Comparison of ENCODE assay signal across 13 mouse cellular contexts in genomic region chr7:80129278-80129677, GRCm38 (mm10). TPM values are rescaled to one million over a fixed set of nuclear protein-coding genes. Genes with fewer than 3 reads are reported as not detected.
DNase-seq lines count a peak whose midpoint lies in the region; ATAC-seq and TF ChIP-seq lines count a peak whose summit lies in the region.
"Had no signal": no experiment of that assay in that cellular context is flagged by ENCODE, and none has a peak within 500 bp of the region (broad histone marks: within the 10 kb centered on the region; RNA-seq: fewer than 3 reads in every experiment).

No protein-coding gene starts in this region.

- H3K79me2 ChIP-seq in MEL (ENCODE audit: control insufficient read depth, insufficient read depth, low read length, poor library complexity), result no peaks in the 10 kb centered on the region
- no peaks in the 10 kb centered on the region for H3K79me2 ChIP-seq in myocyte (ENCODE audit: control insufficient read depth, insufficient read depth)

- no peak for TF ChIP-seq RAD21 in MEL (IDR thresholded peaks at IDR 0.05; ENCODE audit: low read depth, low read length)

- H3K36me3 ChIP-seq in MEL (ENCODE audit: control insufficient read depth in 1 of 2, insufficient read depth in 2 of 2, low read length in 2 of 2) (no peaks in the 10 kb centered on the region), myocyte (ENCODE audit: control insufficient read depth, insufficient read depth) (no peaks in the 10 kb centered on the region)
- no peaks in the 10 kb centered on the region for H3K36me3 ChIP-seq in heart, embryonic 12.5 days
- H3K36me3 ChIP-seq: embryonic facial prominence, embryonic 15.5 days; hindbrain, embryonic 15.5 days had no signal

- H3K4me1 ChIP-seq in MEL (ENCODE audit: control insufficient read depth in 1 of 2, insufficient read depth in 2 of 2, low read length in 2 of 2), result no peaks in the 10 kb centered on the region; a peak in 1 of 4 replicates
- H3K4me1 ChIP-seq in heart, embryonic 12.5 days (replicated peaks), result peaks cover 26% of the 10 kb centered on the region

- no peak overlapping the region for H3K9ac ChIP-seq in MEL (ENCODE audit: control insufficient read depth, low read depth, low read length, poor library complexity, severe bottlenecking)
- H3K9ac ChIP-seq in heart, embryonic 12.5 days, result 0 out of 2 replicates have a peak overlapping the region, but pooled peaks have one; percentile 39
- H3K9ac ChIP-seq: embryonic facial prominence, embryonic 15.5 days; hindbrain, embryonic 15.5 days; lung, embryonic 14.5 days had no signal

- H3ac ChIP-seq in myocyte (ENCODE audit: control insufficient read depth, insufficient read length), result no peak overlapping the region

- no peak for TF ChIP-seq CTCF in MEL (IDR thresholded peaks at IDR 0.05 in 2 of 3, conservative IDR thresholded peaks at IDR 0.05 in 1 of 3; ENCODE audit: control insufficient read depth in 1 of 3, insufficient read depth in 1 of 3, low read depth in 2 of 3, low read length in 3 of 3, poor library complexity in 1 of 3, severe bottlenecking in 1 of 3)
- no peak for TF ChIP-seq CTCF in left cerebral cortex, adult 2 months (IDR thresholded peaks at IDR 0.05)

- no peak overlapping the region for H3K4me2 ChIP-seq in heart, embryonic 12.5 days
- peak overlapping the region; percentile 42 for H3K4me2 ChIP-seq in myocyte (ENCODE audit: low read depth)
- H3K4me2 ChIP-seq: embryonic facial prominence, embryonic 15.5 days; hindbrain, embryonic 15.5 days; lung, embryonic 14.5 days had no signal

- H3K4me3 ChIP-seq in MEL (ENCODE audit: control insufficient read depth in 1 of 2, insufficient read depth in 1 of 2, low read depth in 2 of 2, low read length in 2 of 2), result no peak overlapping the region
- H3K4me3 ChIP-seq in heart, embryonic 12.5 days, result no peak overlapping the region
- no peak overlapping the region for H3K4me3 ChIP-seq in myocyte
- no peak overlapping the region for H3K4me3 ChIP-seq in left cerebral cortex, adult 2 months
- H3K4me3 ChIP-seq: embryonic facial prominence, embryonic 15.5 days; hindbrain, embryonic 15.5 days had no signal

- ATAC-seq in heart, embryonic 12.5 days (ENCODE audit: insufficient number of reproducible peaks, low FRiP score), result no peak
- ATAC-seq in cerebellum, adult (ENCODE audit: insufficient number of reproducible peaks, low FRiP score, low TSS enrichment), result no peak

- no peak for TF ChIP-seq POLR2A in MEL (IDR thresholded peaks at IDR 0.05; ENCODE audit: control insufficient read depth in 1 of 2, insufficient read depth in 1 of 2, low read depth in 1 of 2, low read length in 2 of 2, poor library complexity in 1 of 2)
- no peak for TF ChIP-seq POLR2A in myocyte (IDR thresholded peaks at IDR 0.05; ENCODE audit: insufficient read length, low read depth)

- H3K9me3 ChIP-seq in MEL (replicated peaks; ENCODE audit: insufficient read depth, low read length), result no peaks in the 10 kb centered on the region
- no peaks in the 10 kb centered on the region for H3K9me3 ChIP-seq in heart, embryonic 12.5 days (replicated peaks)
- H3K9me3 ChIP-seq: embryonic facial prominence, embryonic 15.5 days; hindbrain, embryonic 15.5 days had no signal

- TF ChIP-seq EP300 in MEL (IDR thresholded peaks at IDR 0.05; ENCODE audit: low read depth in 1 of 2, low read length in 2 of 2), result no peak

- H3K27me3 ChIP-seq in MEL (ENCODE audit: control insufficient read depth in 1 of 2, insufficient read depth in 2 of 2, low read length in 2 of 2) (no peaks in the 10 kb centered on the region), myocyte (ENCODE audit: control insufficient read depth, insufficient read depth, insufficient read length) (no peaks in the 10 kb centered on the region)
- H3K27me3 ChIP-seq in heart, embryonic 12.5 days (replicated peaks), result no peaks in the 10 kb centered on the region
- H3K27me3 ChIP-seq: embryonic facial prominence, embryonic 15.5 days; hindbrain, embryonic 15.5 days had no signal

- H3K27ac ChIP-seq in MEL (ENCODE audit: control insufficient read depth, low read depth, low read length), result no peak overlapping the region
- H3K27ac ChIP-seq in heart, embryonic 12.5 days (ENCODE audit: poor library complexity, severe bottlenecking), result peak overlapping the region; percentile 95
- H3K27ac ChIP-seq in left cerebral cortex, adult 2 months, result no peak overlapping the region
- H3K27ac ChIP-seq: embryonic facial prominence, embryonic 15.5 days; hindbrain, embryonic 15.5 days had no signal

- 52% methylated on average over 4 of the region's 4 CpGs for WGBS in heart, embryonic 12.5 days

- peak; percentile 32 for DNase-seq in kidney, postnatal 14 days
- no peak for DNase-seq in kidney, adult 18-20 months
- DNase-seq in MEL (ENCODE audit: low read depth, low spot score), result no peak
- no peak for DNase-seq in left cerebral cortex, adult 2 months (ENCODE audit: extremely low spot score in 1 of 2, low spot score in 2 of 2)
- DNase-seq in spleen, adult 18-20 months, result no peak
- DNase-seq: cerebellum, postnatal 25 days; lung, embryonic 14.5 days; thymus, postnatal 4 days had no signal

- intact Hi-C loops in left cerebral cortex, adult 2 months (cut with DNase I), result no loop called here

TF ChIP-seq in MEL, 35 proteins besides CTCF, POLR2A, EP300 and RAD21:
- TF ChIP-seq USF1 (IDR thresholded peaks at IDR 0.05; ENCODE audit: low read depth, low read length), result 0 out of 2 replicates have a peak, but pooled peaks have one; percentile 24
- TF ChIP-seq ZNF384 (IDR thresholded peaks at IDR 0.05; ENCODE audit: low read depth, low read length), result no peak

TF ChIP-seq in myocyte, 11 proteins besides CTCF, POLR2A, EP300 and RAD21:
- no peak for TF ChIP-seq MYOD1 (IDR thresholded peaks at IDR 0.05; ENCODE audit: control insufficient read depth in 1 of 3, insufficient read length in 2 of 3, low read depth in 2 of 3)
- TF ChIP-seq E2F4 (IDR thresholded peaks at IDR 0.05; ENCODE audit: insufficient read depth), result no peak
- TF ChIP-seq REST (IDR thresholded peaks at IDR 0.05; ENCODE audit: insufficient read depth, insufficient read length), result no peak
- no peak for TF ChIP-seq SRF (IDR thresholded peaks at IDR 0.05; ENCODE audit: control insufficient read depth, insufficient read length, low read depth)
- no peak for TF ChIP-seq TCF12 (IDR thresholded peaks at IDR 0.05; ENCODE audit: insufficient read depth, poor library complexity, severe bottlenecking)
- no peak for TF ChIP-seq TCF3 (IDR thresholded peaks at IDR 0.05; ENCODE audit: insufficient read length, low read depth)
- no peak for TF ChIP-seq POLR2AphosphoS2 (IDR thresholded peaks at IDR 0.05; ENCODE audit: insufficient read length, low read depth)
- TF ChIP-seq USF1 (IDR thresholded peaks at IDR 0.05; ENCODE audit: low read depth), result peak; percentile 66

RNA-seq across cellular contexts. Expression of gene Idh2, which starts 14.1 kb away (rescaled TPM):
- total RNA-seq in MEL (2012; rRNA removed), result 121 and 141 TPM in 2 replicates
- 100 to 1,000 TPM; 181 to 268 TPM for polyA plus RNA-seq in MEL (2012; ENCODE audit: insufficient read depth in 1 of 2, insufficient read length in 2 of 2, low read depth in 1 of 2, low replicate concordance in 2 of 2, missing spikeins in 1 of 2)
- polyA plus RNA-seq in heart, embryonic 12.5 days (2016; fragmentation: Nextera tagmentation; extraction: Ambion mirVana), result 1,569 and 1,607 TPM in 2 replicates
- 159 TPM for polyA plus RNA-seq in myocyte (2012; fragmentation: generic; extraction: Trizol)
- 10 to 100 TPM; 53.9 to 67.1 TPM for total RNA-seq in left cerebral cortex, adult 2 months (2021)

RNA-seq across cellular contexts. Expression of gene Sema4b, which starts 57.4 kb away (rescaled TPM):
- total RNA-seq in MEL (2012; rRNA removed), result 8.4 and 10.9 TPM in 2 replicates
- 10 to 100 TPM in 1 of 2 experiments, not detected in 1; 17.3 TPM for polyA plus RNA-seq in MEL (2012; ENCODE audit: insufficient read depth in 1 of 2, insufficient read length in 2 of 2, low read depth in 1 of 2, low replicate concordance in 2 of 2, missing spikeins in 1 of 2)
- 10.3 and 10.7 TPM in 2 replicates for polyA plus RNA-seq in heart, embryonic 12.5 days (2016; fragmentation: Nextera tagmentation; extraction: Ambion mirVana)
- polyA plus RNA-seq in myocyte (2012; fragmentation: generic; extraction: Trizol), result 11.4 TPM
- 10 to 100 TPM; 19.4 to 20.6 TPM for total RNA-seq in left cerebral cortex, adult 2 months (2021)
